Mouse (Mus musculus): Measurements from ENCODE around the gene Mmp20. TPM values are rescaled to one million over a fixed set of nuclear protein-coding genes. Genes with fewer than 3 reads are reported as not detected.

Mmp20 gene
- polyA plus RNA-seq (2014; fragmentation: Nextera tagmentation; extraction: Ambion mirVana), result not detected in 2 replicates

DNA sequence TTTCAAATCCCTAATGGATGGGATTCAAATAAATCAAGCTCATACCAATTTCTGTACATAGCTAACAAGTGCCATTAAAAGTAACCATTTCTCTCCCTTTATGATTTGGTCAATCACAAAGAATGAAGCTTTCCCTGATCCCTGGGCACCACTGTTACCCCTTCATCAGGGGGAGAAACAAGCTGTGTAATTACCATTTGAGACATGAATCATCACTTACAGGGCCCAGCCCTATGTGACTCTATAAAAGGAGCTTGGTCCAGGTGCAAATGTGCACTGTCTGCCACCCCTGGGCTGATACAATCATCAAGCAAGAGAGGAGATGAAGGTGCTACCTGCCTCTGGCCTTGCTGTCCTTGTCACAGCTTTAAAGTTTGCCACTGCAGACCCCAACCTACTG, at the start of gene Mmp20:
Mmp20 (plus strand) TSS at position 301 of the 400 bp plus-strand sequence.
- Histone ChIP-seq H3K4me3 (ENCODE audit: low read depth, low read length) (no peak within 1 kb of the TSS), H3K36me3 (ENCODE audit: control insufficient read depth, insufficient read depth, low read length) (no peaks in the 10 kb centered on the region), H3K27me3 (replicated peaks; ENCODE audit: control insufficient read depth, insufficient read depth, low read length) (no peaks in the 10 kb centered on the region), H3K4me2 (ENCODE audit: low read length) (no peak within 1 kb of the TSS), H3K4me1 (ENCODE audit: control insufficient read depth, insufficient read depth, low read length) (no peaks in the 10 kb centered on the region), H3K27ac (ENCODE audit: low read depth, low read length) (no peak within 1 kb of the TSS), H3K9me3 (replicated peaks; ENCODE audit: control insufficient read depth, low read length) (no peaks in the 10 kb centered on the region), H3K9ac (ENCODE audit: low read length) (no peak within 1 kb of the TSS)
- ATAC-seq, result no peak
- no peak for DNase-seq (ENCODE audit: low spot score)

DNA sequence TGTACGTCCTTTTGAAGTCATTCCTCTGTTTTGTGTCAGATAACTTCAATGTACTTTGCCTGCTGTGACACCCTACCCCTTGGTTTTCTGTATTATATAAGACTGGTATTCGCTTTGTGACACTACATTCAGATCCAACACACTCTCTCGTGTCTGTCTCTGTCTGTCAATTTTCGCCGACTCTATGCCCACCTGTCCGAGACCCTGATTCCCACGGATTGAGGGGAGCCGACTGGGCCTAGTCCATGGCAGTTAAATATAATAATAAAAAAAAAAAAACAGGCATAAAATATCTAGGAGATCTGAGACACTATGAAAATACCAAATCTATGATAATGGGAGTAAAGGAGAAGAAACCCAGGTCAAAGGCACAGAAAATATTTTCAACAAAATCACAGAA, 38.0 kb upstream of the Mmp20 start:
- Histone ChIP-seq H3K4me2 (ENCODE audit: low read length) (no peak overlapping the region), H3K4me3 (ENCODE audit: low read depth, low read length) (no peak overlapping the region), H3K36me3 (ENCODE audit: control insufficient read depth, insufficient read depth, low read length) (no peaks in the 10 kb centered on the region), H3K9ac (ENCODE audit: low read length) (no peak overlapping the region), H3K27me3 (replicated peaks; ENCODE audit: control insufficient read depth, insufficient read depth, low read length) (no peaks in the 10 kb centered on the region), H3K4me1 (ENCODE audit: control insufficient read depth, insufficient read depth, low read length) (no peaks in the 10 kb centered on the region), H3K9me3 (replicated peaks; ENCODE audit: control insufficient read depth, low read length) (no peaks in the 10 kb centered on the region), H3K27ac (ENCODE audit: low read depth, low read length) (no peak overlapping the region)
- WGBS, result 76% methylated on average over 8 of the region's 8 CpGs
- ATAC-seq (no peak), DNase-seq (ENCODE audit: low spot score) (no peak)

DNA sequence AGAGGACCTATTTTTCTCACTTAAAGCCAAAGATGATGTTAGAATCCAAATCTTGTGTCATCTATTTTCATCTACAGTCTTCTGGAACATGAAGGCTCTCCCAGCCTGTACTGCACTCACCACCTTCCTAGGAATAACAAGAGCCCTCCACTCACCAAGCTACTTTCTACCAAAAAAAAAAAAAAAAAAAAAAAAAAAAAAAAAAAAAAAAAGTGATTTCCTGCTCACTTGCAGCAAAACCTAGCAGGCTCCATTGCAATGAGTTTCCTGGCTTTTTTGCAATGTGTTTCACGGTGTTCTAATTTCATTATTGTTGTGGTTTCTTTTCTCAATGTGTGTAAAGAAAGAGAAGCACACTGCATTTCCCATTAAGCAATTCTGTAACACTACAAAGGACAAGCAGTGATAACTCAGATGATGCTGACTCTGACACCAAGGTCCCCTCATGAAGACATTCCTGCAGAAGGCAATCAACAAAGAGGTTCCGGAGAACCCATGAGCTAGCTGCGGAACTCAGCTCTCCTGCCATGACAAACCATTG, 34.7 kb upstream of the Mmp20 start:
- Histone ChIP-seq H3K27ac (ENCODE audit: low read depth, low read length) (no peak overlapping the region), H3K4me2 (ENCODE audit: low read length) (no peak overlapping the region), H3K4me3 (ENCODE audit: low read depth, low read length) (no peak overlapping the region), H3K36me3 (ENCODE audit: control insufficient read depth, insufficient read depth, low read length) (no peaks in the 10 kb centered on the region), H3K4me1 (ENCODE audit: control insufficient read depth, insufficient read depth, low read length) (no peaks in the 10 kb centered on the region), H3K27me3 (replicated peaks; ENCODE audit: control insufficient read depth, insufficient read depth, low read length) (no peaks in the 10 kb centered on the region), H3K9ac (ENCODE audit: low read length) (no peak overlapping the region), H3K9me3 (replicated peaks; ENCODE audit: control insufficient read depth, low read length) (no peaks in the 10 kb centered on the region)
- DNase-seq (ENCODE audit: low spot score) (no peak), ATAC-seq (no peak)
- 93% methylated on average over 3 of the region's 3 CpGs for WGBS

DNA sequence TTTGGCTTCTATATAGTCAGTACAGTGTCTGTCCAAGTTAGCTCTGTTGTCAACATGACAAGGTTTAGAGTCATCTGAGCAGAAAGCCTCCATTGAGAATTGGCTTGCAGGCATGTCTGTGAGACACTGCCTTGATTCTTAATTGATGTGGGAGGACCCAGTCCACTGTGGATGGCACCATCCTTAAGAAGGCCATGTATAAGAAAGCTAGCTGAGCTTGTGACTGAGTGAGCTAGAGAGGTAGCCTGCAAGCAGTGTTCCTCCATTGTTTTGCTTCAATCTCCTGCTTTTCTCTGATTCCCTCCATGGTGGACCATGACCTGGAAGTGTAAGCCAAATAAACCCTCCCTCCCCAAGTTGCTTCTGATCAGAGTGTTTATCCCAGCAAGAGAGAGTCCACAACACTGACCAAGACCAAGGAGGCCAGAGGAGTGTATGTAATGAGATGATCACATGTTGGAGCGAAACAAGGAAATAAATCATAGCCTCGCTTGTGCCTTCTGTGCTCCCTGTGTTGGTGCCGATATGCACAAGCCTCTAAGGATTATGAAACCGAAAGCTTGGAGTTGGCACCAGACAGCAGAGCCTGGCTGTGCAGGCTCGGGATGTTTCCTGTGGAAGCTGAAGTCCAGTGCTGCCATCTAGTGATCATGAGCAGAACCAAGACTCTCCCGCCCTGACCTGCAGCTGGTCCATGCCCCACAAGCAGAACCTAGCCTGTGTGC, 33.1 kb upstream of the Mmp20 start:
- Histone ChIP-seq H3K4me2 (ENCODE audit: low read length) (peak overlapping the region; percentile 47), H3K9ac (ENCODE audit: low read length) (peak overlapping the region; percentile 51), H3K4me1 (ENCODE audit: control insufficient read depth, insufficient read depth, low read length) (no peaks in the 10 kb centered on the region), H3K27me3 (replicated peaks; ENCODE audit: control insufficient read depth, insufficient read depth, low read length) (no peaks in the 10 kb centered on the region), H3K4me3 (ENCODE audit: low read depth, low read length) (peak overlapping the region; percentile 19; the same call in 1 of the 2 replicates), H3K36me3 (ENCODE audit: control insufficient read depth, insufficient read depth, low read length) (no peaks in the 10 kb centered on the region), H3K9me3 (replicated peaks; ENCODE audit: control insufficient read depth, low read length) (no peaks in the 10 kb centered on the region), H3K27ac (ENCODE audit: low read depth, low read length) (no peak overlapping the region)
- DNase-seq (ENCODE audit: low spot score) (peak; percentile 93), ATAC-seq (peak; percentile 98)
- 8% methylated on average over 6 of the region's 6 CpGs for WGBS

DNA sequence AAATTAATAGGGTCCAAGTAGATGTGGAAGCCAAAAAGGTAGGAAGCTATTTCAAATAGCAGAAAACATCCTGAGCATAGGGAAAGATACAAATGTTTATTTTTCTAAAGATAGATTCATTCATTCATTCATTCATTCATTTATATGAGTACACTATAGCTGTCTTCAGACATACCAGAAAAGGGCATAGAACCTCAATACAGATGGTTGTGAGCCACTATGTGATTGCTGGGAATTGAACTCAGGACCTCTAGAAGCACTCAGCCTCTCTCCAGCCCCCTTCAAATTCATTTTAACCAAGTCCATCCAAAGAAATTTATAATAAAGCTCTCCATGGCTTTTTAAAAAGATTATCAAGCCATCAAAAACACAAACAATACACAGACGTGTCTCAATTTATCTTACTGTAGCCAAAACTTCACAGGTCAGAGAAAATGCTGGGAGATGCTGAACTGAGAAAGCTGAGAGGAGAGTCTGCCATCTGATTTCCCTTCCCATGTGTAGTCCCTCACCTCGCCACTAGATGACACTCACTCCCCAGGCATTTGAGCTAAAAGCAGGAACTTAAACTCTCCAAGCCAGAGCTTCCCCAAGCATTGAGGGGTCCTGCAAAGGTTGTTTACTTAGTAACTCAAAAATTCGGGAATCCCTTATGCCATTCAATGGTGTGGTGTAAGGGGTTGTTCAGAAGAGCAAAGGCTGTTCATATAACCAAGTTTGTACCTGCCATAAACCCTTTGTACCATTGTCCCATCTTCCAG, 24.9 kb upstream of the Mmp20 start:
- ATAC-seq (peak; percentile 72), DNase-seq (ENCODE audit: low spot score) (peak; percentile 76)
- Histone ChIP-seq H3K36me3 (ENCODE audit: control insufficient read depth, insufficient read depth, low read length) (no peaks in the 10 kb centered on the region), H3K4me2 (ENCODE audit: low read length) (no peak overlapping the region), H3K27me3 (replicated peaks; ENCODE audit: control insufficient read depth, insufficient read depth, low read length) (no peaks in the 10 kb centered on the region), H3K4me1 (ENCODE audit: control insufficient read depth, insufficient read depth, low read length) (no peaks in the 10 kb centered on the region), H3K9ac (ENCODE audit: low read length) (no peak overlapping the region), H3K27ac (ENCODE audit: low read depth, low read length) (no peak overlapping the region), H3K9me3 (replicated peaks; ENCODE audit: control insufficient read depth, low read length) (no peaks in the 10 kb centered on the region), H3K4me3 (ENCODE audit: low read depth, low read length) (no peak overlapping the region)
- WGBS, result 6% methylated on average over 3 of the region's 3 CpGs

DNA sequence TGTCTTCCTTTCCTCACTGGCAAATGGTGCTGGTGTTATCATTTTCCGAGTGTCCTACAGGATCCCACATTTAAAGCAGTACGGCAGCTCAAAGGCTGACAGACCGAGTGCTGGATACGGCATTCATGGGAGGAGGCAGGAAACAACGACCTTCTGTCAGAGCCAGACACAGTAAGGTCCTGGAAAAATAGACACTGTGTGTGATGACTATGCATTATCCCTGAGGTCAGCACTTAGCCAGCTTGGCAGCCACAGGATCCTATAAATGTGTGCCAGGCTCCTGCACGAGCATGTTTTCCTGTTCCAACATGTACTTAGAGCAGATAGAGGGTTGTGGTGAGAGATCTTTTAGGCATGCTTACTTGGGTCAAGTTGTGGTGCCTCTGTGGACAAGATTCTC, 24.0 kb upstream of the Mmp20 start:
- no peaks in the 10 kb centered on the region for H3K9me3 ChIP-seq (replicated peaks; ENCODE audit: control insufficient read depth, low read length)
- ATAC-seq, result no peak
- no peaks in the 10 kb centered on the region for H3K27me3 ChIP-seq (replicated peaks; ENCODE audit: control insufficient read depth, insufficient read depth, low read length)
- no peak overlapping the region for H3K4me2 ChIP-seq (ENCODE audit: low read length)
- no peak overlapping the region for H3K4me3 ChIP-seq (ENCODE audit: low read depth, low read length)
- H3K4me1 ChIP-seq (ENCODE audit: control insufficient read depth, insufficient read depth, low read length), result no peaks in the 10 kb centered on the region
- H3K36me3 ChIP-seq (ENCODE audit: control insufficient read depth, insufficient read depth, low read length), result no peaks in the 10 kb centered on the region
- H3K9ac ChIP-seq (ENCODE audit: low read length), result no peak overlapping the region
- no peak for DNase-seq (ENCODE audit: low spot score)
- no peak overlapping the region for H3K27ac ChIP-seq (ENCODE audit: low read depth, low read length)
- 82% methylated on average over 6 of the region's 6 CpGs for WGBS

DNA sequence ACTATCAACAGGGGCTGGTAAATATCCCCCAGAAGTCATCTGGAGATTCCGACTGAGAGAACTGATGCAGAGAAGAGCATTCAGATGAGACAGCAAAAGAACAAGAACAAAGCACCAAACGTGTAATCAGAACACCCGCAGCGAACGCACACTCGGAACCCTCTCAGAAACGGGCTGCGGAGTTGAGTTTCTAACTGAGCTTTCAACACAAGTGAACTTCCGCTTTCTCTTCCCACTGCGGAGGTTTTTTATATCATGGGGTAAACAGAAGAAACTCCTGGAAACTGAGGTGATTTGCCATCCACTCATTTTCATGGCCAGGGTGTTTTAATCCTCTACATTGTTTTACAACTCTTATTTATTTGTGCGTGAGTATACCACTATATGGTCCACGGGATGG, 22.4 kb upstream of the Mmp20 start:
- 85% methylated on average over 12 of the region's 12 CpGs for WGBS
- ATAC-seq (no peak), DNase-seq (ENCODE audit: low spot score) (no peak)
- H3K4me3 ChIP-seq (ENCODE audit: low read depth, low read length), result no peak overlapping the region
- no peaks in the 10 kb centered on the region for H3K36me3 ChIP-seq (ENCODE audit: control insufficient read depth, insufficient read depth, low read length)
- H3K4me2 ChIP-seq (ENCODE audit: low read length), result no peak overlapping the region
- H3K27ac ChIP-seq (ENCODE audit: low read depth, low read length), result no peak overlapping the region
- no peaks in the 10 kb centered on the region for H3K9me3 ChIP-seq (replicated peaks; ENCODE audit: control insufficient read depth, low read length)
- no peaks in the 10 kb centered on the region for H3K4me1 ChIP-seq (ENCODE audit: control insufficient read depth, insufficient read depth, low read length)
- no peak overlapping the region for H3K9ac ChIP-seq (ENCODE audit: low read length)
- no peaks in the 10 kb centered on the region for H3K27me3 ChIP-seq (replicated peaks; ENCODE audit: control insufficient read depth, insufficient read depth, low read length)

DNA sequence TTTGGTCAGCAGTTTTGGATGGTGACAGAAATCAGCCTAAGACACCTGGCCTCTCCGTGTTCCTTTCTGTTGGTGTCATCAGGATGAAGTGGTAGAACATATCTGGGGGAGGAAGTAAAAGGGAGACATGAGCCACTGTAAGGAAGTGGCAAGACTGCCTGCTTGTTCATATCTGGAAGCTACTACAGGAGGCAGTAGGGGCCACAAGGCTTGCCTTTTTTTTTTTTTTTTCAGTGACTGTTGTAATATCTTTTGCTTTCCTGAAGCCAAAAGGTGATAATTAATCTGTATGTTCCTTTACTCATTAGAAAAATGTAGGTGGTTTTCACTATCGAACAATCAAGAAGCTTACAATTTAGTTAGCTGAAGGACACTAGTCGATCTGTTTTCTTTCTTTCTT, 5.4 kb upstream of the Mmp20 start:
- no peaks in the 10 kb centered on the region for H3K27me3 ChIP-seq (replicated peaks; ENCODE audit: control insufficient read depth, insufficient read depth, low read length)
- no peaks in the 10 kb centered on the region for H3K9me3 ChIP-seq (replicated peaks; ENCODE audit: control insufficient read depth, low read length)
- H3K9ac ChIP-seq (ENCODE audit: low read length), result no peak overlapping the region
- DNase-seq (ENCODE audit: low spot score) (no peak), ATAC-seq (no peak)
- H3K4me3 ChIP-seq (ENCODE audit: low read depth, low read length), result no peak overlapping the region
- no peaks in the 10 kb centered on the region for H3K4me1 ChIP-seq (ENCODE audit: control insufficient read depth, insufficient read depth, low read length)
- H3K36me3 ChIP-seq (ENCODE audit: control insufficient read depth, insufficient read depth, low read length), result no peaks in the 10 kb centered on the region
- no peak overlapping the region for H3K4me2 ChIP-seq (ENCODE audit: low read length)
- H3K27ac ChIP-seq (ENCODE audit: low read depth, low read length), result no peak overlapping the region
- 74% methylated on average over 3 of the region's 3 CpGs for WGBS

DNA sequence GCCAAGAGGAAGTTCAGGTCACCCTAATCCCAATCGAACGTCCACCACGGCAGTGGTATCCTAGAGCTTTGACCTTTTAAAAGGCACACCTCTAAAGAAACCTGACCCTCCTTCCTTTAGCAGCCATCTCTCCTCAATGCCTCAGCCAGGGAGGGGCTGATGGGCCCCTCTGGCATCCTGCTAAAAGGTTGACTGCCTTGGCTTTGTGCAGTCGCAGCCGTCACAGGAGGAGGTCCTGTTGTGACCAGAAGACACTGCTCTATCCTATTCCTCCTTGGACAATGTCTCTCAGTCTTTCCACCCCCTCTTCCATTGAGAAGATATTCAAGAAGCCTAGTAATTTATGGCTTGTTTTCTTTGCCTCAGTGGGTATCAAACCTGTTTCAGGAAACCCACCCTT, 5.9 kb downstream of the Mmp20 start:
- Histone ChIP-seq H3K4me1 (ENCODE audit: control insufficient read depth, insufficient read depth, low read length) (no peaks in the 10 kb centered on the region), H3K9me3 (replicated peaks; ENCODE audit: control insufficient read depth, low read length) (no peaks in the 10 kb centered on the region), H3K27ac (ENCODE audit: low read depth, low read length) (no peak overlapping the region), H3K4me3 (ENCODE audit: low read depth, low read length) (no peak overlapping the region), H3K4me2 (ENCODE audit: low read length) (no peak overlapping the region), H3K27me3 (replicated peaks; ENCODE audit: control insufficient read depth, insufficient read depth, low read length) (no peaks in the 10 kb centered on the region), H3K9ac (ENCODE audit: low read length) (no peak overlapping the region), H3K36me3 (ENCODE audit: control insufficient read depth, insufficient read depth, low read length) (no peaks in the 10 kb centered on the region)
- ATAC-seq, result no peak
- WGBS, result 14% methylated on average over 5 of the region's 5 CpGs
- DNase-seq (ENCODE audit: low spot score), result no peak
